Mouse (Mus musculus) retina, adult 2 months (tissue): ENCODE results near the gene Hcn1.

ENCODE experiments used
- DNase-seq: peaks from one replicate; pipeline ENCODE4 v3.0.0-alpha.2; 2012; ENCODE audit warnings: low read depth, low spot score

The Hcn1 gene

DNA sequence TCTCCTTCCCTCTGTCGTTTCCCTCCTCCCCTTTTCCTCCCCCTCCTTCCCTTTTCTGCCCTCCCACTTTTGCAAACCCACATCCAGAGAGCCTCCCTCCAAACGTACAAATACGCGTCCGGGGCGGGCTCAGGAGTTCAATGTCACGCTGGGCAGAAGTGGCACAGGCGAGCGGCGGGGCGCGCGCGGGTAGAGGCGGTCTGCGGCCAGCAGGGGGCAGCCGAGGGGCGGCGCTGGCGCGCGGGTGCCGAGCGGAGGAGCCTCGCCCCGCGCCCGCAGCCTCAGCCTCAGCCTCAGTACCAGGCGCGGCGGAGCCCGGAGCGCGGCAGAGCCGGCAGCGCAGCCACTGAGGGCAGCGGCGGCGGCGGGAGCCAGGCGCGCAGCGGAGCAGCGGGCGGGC lies at the start of gene Hcn1:
Gene Hcn1 (plus strand): TSS at position 140 of the 400 bp plus-strand sequence.
- peak; percentile 79 for DNase-seq

DNA sequence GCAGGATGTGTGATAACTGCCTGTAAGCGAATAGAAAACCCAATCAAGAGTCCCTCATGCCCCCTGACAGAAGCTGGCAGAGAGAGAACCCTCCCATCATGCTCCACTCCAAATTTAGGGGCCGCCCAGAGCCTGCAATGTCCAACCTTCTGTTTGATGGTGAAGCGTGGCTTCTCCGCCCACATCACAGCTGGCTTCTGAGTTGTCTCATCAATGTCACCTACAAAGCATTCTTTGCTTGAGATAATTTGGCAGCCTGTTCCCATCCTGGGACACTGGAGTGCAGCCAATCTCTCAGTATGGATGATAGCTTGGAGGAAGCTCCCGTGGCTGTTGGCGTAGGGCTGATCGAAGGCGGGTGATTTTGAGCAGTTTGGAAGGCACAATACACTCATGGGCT lies 34.9 kb upstream of the Hcn1 start:
- no peak for DNase-seq

DNA sequence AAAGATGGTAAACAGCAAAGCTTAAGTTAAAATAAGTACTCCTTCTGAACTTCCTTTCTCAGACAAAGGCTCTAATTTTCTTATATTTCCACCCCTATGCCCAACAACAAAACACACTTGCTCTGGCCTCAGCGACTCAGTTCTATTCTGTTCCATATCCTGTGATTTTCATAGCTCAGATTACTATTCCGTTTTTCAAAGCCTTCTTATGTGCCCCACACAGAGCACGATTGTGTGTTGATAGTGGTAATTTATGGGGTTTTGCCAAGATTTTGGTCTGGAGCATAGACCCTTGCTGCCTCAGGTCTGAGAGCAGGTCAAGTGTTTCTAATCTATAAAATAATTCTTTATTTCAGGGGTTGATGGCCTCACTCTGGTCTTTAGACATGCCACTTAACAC lies 30.4 kb upstream of the Hcn1 start:
- DNase-seq: no peak

DNA sequence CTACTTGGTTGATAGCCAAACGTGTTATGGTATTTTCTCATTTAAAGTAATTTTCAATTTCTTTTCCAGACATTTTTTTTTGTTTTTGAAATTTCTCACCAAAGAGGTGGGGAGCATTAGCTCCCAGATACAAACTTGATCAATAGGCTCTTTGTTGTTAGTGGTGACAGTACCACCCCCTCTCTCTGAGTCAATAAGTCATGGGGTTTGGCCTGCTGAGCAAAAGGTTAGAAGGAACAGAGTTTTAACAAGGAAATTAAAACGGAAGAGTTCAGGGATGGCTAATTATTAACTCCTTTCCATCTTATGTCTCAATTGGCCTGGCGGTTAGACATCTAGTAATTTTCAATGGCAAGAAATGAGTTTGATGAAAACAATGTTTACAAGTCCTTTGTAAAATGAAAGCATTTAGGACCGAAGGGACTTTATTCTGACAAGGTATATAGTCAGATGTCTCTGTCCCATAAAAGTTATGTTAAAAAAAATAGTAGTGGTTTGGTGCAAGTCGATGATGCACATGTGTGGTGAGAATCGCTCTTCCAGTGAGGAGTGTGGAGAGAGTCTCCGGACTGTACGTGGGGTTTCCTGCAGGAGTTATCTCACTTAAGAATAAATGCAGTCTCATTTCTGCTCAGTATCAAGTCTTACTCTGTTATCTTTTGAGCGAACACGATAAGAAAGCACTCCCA lies 7.5 kb upstream of the Hcn1 start:
- DNase-seq: no peak

DNA sequence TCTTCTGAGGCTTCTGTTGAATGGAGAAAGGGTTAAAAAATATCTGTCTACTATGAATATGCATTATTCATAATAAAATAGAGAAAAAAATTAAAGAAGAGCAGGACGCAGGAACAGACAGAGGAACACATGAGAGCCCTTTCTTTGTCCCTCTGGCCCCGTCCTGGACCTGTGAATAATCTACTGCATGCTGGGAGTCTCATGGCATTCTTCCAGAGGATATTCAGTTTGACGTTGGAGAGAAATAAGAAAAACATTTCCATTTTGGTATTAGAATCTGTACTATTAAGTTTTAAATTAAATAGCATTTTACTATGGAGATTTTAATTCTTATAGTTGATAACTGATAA lies 7.0 kb upstream of the Hcn1 start:
- DNase-seq: no peak

DNA sequence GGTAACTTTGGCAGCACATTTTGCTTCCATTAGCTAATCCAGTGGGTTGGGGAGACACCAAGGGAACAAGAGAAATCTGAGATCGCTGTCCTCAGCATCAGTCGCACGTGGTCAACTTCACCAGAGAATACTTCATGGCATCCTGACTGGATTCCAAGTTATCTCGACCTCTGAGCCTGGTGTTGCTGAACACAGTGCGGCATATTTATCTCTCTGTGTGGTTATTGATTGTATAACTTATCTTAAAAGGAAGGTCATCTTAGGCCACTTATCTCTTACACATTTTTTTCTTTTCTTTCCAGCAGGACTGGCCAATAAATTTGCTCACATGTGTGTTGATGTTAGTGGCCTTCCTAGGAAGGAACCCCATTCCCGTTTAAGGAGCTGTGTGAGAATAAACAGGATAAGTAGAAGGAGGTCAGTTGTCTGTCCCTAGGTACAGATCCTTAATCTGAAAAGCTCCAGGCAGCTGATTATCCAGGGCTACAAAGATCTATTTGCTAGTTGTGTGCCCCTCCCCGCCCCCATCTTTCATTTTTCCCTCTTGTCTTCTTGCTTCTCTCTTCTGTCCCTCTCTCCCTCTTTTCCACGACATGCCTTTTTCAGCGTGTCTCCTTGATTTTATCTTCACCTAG lies 672 bp upstream of the Hcn1 start:
- DNase-seq: peak; percentile 59

DNA sequence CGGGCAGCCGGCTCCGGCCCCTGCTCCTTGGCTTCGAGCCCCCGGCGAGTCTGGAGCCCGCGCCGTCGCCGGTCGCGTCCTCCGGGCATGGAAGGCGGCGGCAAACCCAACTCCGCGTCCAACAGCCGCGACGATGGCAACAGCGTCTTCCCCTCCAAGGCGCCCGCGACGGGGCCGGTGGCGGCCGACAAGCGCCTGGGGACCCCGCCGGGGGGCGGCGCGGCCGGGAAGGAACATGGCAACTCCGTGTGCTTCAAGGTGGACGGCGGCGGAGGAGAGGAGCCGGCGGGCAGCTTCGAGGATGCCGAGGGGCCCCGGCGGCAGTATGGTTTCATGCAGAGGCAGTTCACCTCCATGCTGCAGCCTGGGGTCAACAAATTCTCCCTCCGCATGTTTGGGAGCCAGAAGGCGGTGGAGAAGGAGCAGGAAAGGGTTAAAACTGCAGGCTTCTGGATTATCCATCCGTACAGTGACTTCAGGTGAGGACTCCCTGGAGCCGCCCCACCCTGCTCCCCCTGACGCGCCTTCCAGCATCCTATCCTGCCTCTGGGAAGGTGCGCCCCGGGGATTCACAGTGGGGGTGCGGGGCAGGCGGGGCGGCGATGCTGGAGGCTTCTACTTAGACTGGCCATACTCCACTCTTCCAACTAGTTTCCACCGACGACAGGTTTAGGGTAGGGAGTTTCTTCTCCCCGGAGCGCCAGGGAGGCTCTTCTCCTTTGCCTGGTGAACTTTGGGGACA lies 668 bp downstream of the Hcn1 start:
- no peak for DNase-seq

DNA sequence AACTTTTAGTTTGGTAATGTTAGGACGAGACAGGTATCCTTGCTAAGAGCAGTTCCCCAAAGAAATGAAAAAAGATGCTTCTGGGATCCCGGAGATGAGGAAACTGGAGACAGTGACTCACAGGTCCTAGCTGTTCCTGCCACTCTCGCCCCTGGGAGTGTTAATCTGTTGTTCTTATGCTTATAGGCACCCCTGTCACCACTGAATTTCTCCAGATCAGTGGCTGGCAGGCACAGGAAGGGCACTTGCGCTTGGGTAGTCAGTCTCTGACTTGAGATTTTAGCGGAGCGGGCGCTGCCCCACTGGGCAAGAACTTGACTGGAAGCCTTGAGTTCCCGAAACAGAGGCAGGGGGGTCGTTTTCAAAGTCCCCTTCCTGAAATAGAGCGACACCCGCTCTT lies 1.3 kb downstream of the Hcn1 start:
- DNase-seq: no peak

DNA sequence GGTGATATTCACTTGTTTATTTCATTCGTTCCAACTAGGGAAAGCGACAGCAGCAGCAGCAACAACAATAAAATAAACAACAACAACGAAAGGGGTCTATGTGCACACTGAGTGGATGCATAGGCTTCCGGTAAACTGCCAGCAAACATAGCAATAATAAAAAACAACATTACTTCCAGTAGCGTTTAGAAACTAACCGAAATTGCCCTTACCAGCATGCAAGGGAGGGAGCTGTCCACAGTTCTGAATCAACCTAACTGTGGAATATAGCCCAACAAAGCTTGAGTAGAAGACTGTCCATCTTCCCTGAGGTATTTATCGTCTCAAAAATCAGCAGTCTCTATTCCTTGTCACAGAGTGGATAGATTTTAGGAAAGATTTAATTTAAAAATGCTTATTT lies 2.0 kb downstream of the Hcn1 start:
- DNase-seq: no peak

DNA sequence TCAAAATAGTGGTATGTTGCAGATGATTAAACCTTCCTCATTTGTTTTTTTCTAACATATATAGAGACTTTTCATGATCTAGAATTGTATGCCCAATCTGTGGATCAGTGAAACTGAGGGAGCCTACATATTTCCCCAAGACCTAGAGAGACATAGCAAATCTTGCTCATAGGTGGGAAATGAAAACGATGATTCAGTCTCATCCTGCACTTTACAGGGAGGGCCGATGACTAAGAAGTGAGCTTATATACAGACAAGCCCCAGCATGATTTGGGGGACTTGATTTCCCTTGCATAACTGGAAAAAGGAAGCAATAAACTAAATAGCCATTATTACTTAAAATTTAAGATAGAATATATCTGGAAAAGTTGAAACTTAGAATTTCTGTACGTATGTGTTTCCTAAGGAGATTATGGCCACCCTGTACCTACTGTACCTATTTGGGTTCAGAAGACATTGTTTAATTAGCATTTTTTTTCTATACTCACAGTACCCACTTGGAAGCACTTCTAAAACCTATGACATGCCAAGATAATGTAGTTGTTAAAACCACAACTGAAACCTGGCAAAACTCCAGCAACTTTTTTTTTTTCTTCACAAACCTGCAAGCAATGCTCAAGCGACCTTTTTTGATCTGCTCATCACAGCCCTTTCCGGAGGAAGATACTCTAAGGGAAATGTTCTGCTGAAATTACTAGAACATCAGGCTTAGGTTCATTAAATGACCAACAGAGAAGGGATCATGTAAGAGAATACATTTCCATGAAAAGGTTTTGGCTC lies 3.0 kb downstream of the Hcn1 start:
- DNase-seq: no peak

DNA sequence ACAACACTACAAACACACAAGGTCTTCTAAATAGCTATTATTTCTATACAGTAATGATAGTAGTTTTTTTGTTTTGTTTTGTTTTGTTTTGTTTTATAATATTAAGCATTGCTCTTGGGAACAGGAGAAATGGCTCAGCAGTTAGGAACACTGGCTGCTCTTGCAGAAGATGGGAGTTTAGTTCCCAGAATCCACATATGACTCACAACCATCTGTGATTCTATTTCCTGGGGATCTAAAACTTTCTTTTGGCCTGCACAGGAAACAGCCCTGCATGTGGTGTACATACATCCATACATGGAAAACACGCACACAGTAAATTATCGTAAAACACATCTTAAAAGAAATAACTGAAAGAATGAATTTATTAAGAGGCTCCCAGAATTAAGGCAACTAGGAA lies 9.8 kb downstream of the Hcn1 start:
- no peak for DNase-seq

DNA sequence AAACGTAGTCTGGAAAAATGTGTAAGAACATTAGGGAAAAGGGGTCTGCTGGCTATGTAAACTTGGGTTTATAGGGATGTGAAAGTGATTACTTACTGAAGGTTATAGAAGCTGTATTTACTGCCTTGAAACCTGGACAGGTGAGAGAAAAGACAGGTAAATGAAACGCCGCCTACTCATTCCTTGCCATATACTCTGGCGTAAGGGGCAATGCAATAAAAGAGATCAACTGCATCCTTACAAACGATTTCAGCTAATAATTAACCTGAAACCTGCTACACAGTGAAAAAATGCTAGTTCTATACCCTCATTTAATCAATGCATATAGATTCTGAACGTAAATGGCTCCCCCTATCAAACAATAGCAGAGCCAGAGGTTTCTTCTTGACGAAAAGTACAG lies 17.4 kb downstream of the Hcn1 start:
- no peak for DNase-seq

DNA sequence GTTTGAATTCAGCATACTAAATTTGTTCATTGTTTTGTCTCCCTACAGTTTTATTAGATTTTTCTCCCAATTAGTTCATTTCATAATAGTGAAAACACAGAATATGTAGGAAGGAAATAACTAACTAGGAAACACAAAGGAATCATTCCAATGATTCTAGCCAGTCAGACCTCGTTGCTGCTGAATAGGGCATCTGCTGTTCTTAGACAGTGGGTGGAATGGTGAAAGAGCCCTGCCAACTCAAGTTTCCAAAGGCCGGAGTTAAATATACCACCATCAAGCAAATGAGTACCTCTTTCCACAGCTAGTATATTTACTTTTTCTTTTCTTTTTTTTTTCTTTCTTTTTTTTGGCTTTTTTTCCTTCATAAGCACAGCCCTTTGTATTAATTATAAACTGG lies 55.4 kb downstream of the Hcn1 start:
- DNase-seq: no peak

DNA sequence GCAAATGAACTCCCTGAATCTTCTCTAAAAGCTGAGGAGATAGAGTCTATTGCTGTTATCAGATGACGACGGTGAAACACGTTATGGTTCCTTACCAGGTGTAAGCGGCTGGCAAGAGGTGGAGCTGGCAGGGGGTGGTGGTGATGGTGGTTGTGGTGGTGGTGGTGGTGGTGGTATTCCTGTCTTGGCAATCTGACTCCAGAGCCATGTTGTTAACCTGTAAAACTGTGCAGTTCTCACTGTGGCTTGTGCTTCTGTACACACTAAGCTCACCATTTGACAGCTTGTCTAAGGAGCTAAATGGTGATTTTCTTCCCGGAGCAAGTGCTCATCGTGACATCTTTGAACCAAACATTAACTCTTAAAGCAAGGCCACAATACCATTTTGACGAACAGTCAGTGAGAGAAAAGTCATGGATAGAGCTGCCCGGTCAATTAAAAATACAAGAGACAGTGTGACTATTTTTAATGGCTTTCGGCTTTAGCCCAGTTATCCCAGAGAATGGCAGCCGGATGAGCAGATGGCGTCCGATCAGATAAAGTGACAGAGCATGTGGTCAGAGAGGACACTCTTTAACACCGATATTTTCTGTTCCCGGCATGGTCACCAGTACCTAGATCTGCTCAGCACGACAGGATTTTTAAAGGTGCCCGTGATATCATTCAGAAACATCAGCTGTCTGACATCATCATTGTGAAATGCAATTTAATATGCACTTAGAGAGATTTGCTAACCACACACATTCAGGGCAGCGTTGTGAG lies 56.5 kb downstream of the Hcn1 start:
- peak; percentile 28 for DNase-seq

DNA sequence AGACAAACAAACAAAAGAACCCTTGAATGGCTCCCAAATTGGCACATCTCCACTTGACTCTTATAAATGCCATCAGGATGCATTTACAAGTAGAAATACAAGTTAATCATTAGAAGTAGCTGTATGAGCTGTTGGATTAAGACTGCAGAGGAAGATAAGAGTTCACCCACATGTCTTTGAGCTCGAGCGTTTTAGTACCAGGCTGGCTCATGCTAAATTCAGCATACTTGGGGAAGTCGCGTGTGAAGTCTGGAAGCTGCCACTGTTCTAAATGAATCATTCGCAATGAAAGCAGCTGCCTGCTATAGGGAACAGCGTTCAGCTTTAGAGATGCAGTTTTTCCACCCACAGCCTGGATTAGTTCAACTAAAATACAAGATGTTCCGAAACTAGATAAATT lies 57.4 kb downstream of the Hcn1 start:
- no peak for DNase-seq

DNA sequence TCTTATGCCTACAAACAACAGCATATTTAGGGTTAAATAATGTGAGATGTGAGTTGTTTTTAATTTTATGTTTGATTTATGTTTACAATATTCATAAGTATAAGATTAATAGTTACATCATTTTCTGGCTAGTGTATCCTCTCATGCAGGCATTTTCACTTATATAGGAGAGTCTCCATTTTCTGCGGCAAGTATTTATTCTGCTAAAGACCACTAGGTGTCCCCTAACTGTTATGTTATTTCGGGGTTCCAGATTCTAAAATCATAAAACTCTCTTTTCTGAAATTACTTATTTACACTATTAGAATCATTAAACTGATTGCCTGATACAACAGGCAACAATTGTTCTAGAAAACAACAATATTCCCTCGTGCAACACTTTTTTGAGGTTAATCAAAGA lies 60.5 kb downstream of the Hcn1 start:
- no peak for DNase-seq

DNA sequence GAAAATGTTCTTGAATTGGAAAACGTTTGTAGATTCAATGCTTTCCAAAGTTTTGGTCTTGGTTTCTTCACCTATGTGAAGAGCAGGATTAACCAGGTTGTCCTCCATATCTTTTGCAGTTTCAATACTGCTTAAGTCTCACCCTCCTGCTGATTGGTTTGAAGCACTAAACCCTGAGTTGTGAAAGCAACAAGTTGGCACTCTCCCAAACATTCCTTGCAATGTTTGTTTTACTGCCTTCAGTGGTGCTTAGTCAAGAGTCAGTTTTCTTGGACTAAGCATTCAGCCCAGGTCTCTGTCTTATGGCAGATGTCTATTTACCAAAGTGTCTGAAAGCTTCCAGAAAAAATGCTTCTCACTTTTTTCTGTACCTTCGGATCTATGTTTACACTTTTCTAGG lies 67.2 kb downstream of the Hcn1 start:
- no peak for DNase-seq

DNA sequence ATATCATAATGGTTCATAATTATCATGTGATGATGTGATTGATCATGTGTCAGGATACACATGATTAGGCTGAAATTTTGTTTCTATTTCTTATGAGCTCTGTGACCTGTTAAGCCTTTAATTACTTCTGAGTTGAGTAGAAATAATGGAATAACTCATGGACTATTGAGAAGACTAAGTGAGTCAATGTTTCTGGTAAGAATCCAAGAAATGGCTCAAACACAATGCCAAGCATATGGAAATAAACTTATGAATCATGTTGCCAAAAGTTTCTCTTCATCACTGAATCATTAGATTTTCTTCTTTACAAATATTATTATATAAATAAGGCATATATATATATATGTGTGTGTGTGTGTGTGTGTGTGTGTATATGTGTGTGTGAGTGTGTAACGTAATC lies 69.7 kb downstream of the Hcn1 start:
- DNase-seq: no peak

DNA sequence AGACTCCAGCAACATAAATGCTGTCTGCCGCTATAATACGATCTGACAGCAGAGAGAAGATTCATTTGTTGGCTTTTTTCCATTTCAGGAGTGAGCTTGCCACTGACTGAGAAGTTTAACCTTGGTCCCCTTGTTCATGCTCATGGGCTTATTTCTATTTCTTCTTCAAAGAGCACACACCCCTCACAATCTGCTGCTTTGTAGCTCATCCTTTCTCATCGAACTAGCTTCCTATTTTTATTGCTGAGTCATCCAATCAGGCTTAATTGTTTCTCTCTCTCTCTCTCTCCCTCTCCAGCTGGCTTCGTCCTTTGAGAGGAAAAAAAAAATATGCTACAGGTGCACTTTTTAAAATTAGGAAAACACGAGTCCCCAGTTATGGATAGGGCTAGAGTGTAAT lies 74.3 kb downstream of the Hcn1 start:
- DNase-seq: no peak

DNA sequence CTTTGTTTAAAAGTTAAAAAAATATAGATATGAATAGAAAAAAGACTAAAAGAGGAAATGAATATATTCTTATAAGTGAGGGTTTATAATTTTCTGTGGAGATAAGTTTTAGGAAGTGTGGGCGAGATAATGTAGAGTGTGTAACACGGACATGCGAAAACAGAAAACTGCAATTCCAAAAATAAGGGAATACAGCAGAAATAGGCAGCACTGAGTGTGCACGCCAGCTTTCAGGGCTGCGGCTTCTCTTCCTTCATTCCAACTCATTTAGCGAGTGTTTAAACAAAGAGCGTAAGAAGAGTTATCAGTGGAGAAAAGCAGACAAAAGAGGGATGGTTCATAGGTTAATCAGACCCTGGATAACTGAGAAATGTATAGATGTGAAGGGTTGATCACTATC lies 85.5 kb downstream of the Hcn1 start:
- DNase-seq: no peak

DNA sequence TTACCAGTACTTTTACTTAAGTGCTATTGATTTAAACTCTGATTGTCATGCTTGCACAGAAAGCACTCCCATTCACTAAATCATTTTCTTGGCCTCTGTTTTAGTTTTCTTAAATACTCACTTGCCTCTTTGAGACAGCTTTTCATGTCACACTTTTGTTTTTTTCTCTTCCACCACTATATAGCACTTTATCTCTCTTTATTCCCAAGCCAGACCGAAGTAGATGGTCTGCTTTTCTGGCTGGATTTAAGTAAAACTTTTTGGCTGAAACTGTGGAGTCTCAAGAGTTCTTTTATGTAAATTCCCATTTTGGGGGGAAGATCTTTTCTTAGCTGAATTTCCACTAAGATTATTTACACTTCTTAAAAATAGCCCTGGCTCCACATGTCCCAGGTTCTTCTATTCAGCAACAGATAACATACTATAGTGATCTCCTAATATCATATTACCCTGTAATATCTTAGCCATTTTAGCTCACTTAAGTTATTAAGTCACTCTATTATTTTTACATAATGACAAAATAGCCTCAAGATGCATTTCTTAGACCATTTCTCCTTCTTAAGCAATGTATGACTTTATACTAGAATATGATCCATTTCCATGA lies 92.7 kb downstream of the Hcn1 start:
- DNase-seq: no peak
